Mouse (Mus musculus) stomach, embryonic 15.5 days (tissue): Measurements from ENCODE around the gene Samd7. TPM values are rescaled to one million over a fixed set of nuclear protein-coding genes. Genes with fewer than 3 reads are reported as not detected.

ENCODE experiments used
- ATAC-seq: fragments of 200-750 bp; cut with Nextera tagmentation; 2 replicates; pipeline ENCODE4 v1.8.0; 2017; ENCODE audit warnings: low read depth, moderate number of reproducible peaks, moderate TSS enrichment; ENCODE audit not compliant: insufficient read depth, low FRiP score
- H3K27ac ChIP-seq: fragments of 300-500 bp; sonication (generic); 2 replicates; pipeline ENCODE4 v1.5.1; 2015; ENCODE audit warnings: mild to moderate bottlenecking, inconsistent platforms
- H3K27me3 ChIP-seq: fragments of 300-500 bp; sonication (generic); replicated peaks from 2 replicates; pipeline ENCODE4 v1.6.1; 2015; ENCODE audit warnings: inconsistent platforms
- H3K36me3 ChIP-seq: fragments of 300-500 bp; sonication (generic); 2 replicates; pipeline ENCODE4 v1.6.1; 2015; ENCODE audit warnings: inconsistent platforms
- H3K4me1 ChIP-seq: fragments of 300-500 bp; sonication (generic); 2 replicates; pipeline ENCODE4 v1.6.1; 2015; ENCODE audit warnings: inconsistent platforms
- H3K4me2 ChIP-seq: fragments of 300-500 bp; sonication (generic); 2 replicates; pipeline ENCODE4 v1.6.1; 2015; ENCODE audit warnings: mild to moderate bottlenecking, inconsistent platforms
- H3K4me3 ChIP-seq: fragments of 300-500 bp; sonication (generic); replicated peaks from 2 replicates; pipeline ENCODE4 v1.5.1; 2015; ENCODE audit warnings: inconsistent platforms
- H3K9ac ChIP-seq: fragments of 300-500 bp; sonication (generic); 2 replicates; pipeline ENCODE4 v1.6.1; 2015; ENCODE audit warnings: inconsistent platforms
- H3K9me3 ChIP-seq: fragments of 300-500 bp; sonication (generic); 2 replicates; pipeline ENCODE4 v1.6.1; 2016; ENCODE audit warnings: inconsistent platforms
- WGBS: fragments of 180-500 bp; shearing (Covaris S2); methylation state at CpG from one replicate; pipeline ENCODE4 v1.1.7; 2015; 5-methylcytosine and 5-hydroxymethylcytosine counted together
- polyA plus RNA-seq: library from polyadenylated mRNA; unstranded; fragments of >200 nt; fragmentation: Nextera tagmentation; extraction: Ambion mirVana; gene quantifications from 2 replicates; pipeline ENCODE4 v1.2.1, GENCODE M21; 2015

Samd7 gene
- polyA plus RNA-seq, 1 experiment from 2014 or later, result not detected

- H3K4me3 ChIP-seq, result no peak overlapping the region
- 74% methylated on average over 3 of the region's 3 CpGs for WGBS
- H3K9ac ChIP-seq, result no peak overlapping the region
- no peaks in the 10 kb centered on the region for H3K4me1 ChIP-seq
- H3K4me2 ChIP-seq, result no peak overlapping the region
- peaks cover 11% of the 10 kb centered on the region; the same call in 1 of the 2 replicates for H3K36me3 ChIP-seq
- no peak overlapping the region for H3K27ac ChIP-seq
- H3K9me3 ChIP-seq, result no peaks in the 10 kb centered on the region
- no peaks in the 10 kb centered on the region for H3K27me3 ChIP-seq
- peak; percentile 65; the same call in 1 of the 2 replicates for ATAC-seq
Measured at GRCm38 (mm10) chr3:30812881-30813280, 66.8 kb downstream of the Samd7 start.

Other genes starting within 250 kb of the Samd7 start
- gene Mecom, start 198.3 kb upstream of the Samd7 start, polyA plus RNA-seq, result 46.4 and 53.0 TPM in 2 replicates
- gene Actrt3, start 146.4 kb upstream of the Samd7 start, polyA plus RNA-seq, result 0.46 and 0.70 TPM in 2 replicates
- 23.8 and 25.8 TPM in 2 replicates for gene Mynn, start 144.2 kb upstream of the Samd7 start, polyA plus RNA-seq
- gene Lrriq4, start 101.8 kb upstream of the Samd7 start, polyA plus RNA-seq, result 0.06 TPM in 1 of 2 replicates, not detected in the other
- gene Lrrc34, start 98.4 kb upstream of the Samd7 start, polyA plus RNA-seq, result 0.58 and 0.75 TPM in 2 replicates
- 1.5 and 3.6 TPM in 2 replicates for gene Lrrc31, start 46.5 kb upstream of the Samd7 start, polyA plus RNA-seq
- gene Sec62, start 46.6 kb downstream of the Samd7 start, polyA plus RNA-seq, result 78.6 and 86.7 TPM in 2 replicates
- gene Gpr160, start 109.7 kb downstream of the Samd7 start, polyA plus RNA-seq, result 7.3 TPM in 2 replicates
- 7.8 and 8.2 TPM in 2 replicates for gene Phc3, start 223.1 kb downstream of the Samd7 start, polyA plus RNA-seq
- 39.3 and 42.5 TPM in 2 replicates for gene Prkci, start 249.5 kb downstream of the Samd7 start, polyA plus RNA-seq